Mouse (Mus musculus) left cerebral cortex, adult 2 months (tissue): Measurements from ENCODE around the gene Prm1. TPM values are rescaled to one million over a fixed set of nuclear protein-coding genes. Genes with fewer than 3 reads are reported as not detected.
"Not testable (repeated sequence)": the region's sequence is repeated elsewhere in the genome, so short reads cannot be mapped to it uniquely, and the experiment has no call there.

ENCODE experiments used
- DNase-seq, 2 experiments: peaks; one replicate each; pipeline ENCODE4 v3.0.0; 2021 to 2022; ENCODE audit warnings: low spot score in 2 of 2, mixed read lengths in 1 of 2; ENCODE audit errors: extremely low spot score in 1 of 2
- H3K27ac ChIP-seq: fragments of 200-600 bp; 2 replicates; pipeline ENCODE4 v1.8.1; 2022
- H3K4me3 ChIP-seq: fragments of 200-600 bp; 2 replicates; pipeline ENCODE4 v1.8.1; 2022
- CTCF ChIP-seq: fragments of 200-600 bp; IDR thresholded peaks from 2 replicates; pipeline ENCODE4 v1.8.1; 2022; ENCODE audit warnings: antibody characterized with exemption, mild to moderate bottlenecking, moderate library complexity
- intact Hi-C: fragments of 180-260 bp; cut with DNase I; formaldehyde crosslinking; loops from one replicate; pipeline ENCODE4 v1.15.1; 2025
- long read RNA-seq, 2 experiments: library from polyadenylated mRNA; stranded (forward); transcript quantifications; one replicate each; pipeline ENCODE4 v2.0.0; 2021; ENCODE audit warnings: borderline mapping rate in 2 of 2
- total RNA-seq, 2 experiments: library from RNA; stranded (reverse); gene quantifications; 2 replicates each; pipeline ENCODE4 v1.2.3; 2021

Prm1 gene
- total RNA-seq = not detected
- long read RNA-seq, experiment 1 = 0 reads
- long read RNA-seq, experiment 2 = 0 reads

GRCm38 (mm10) chr16:10805789-10806527, at the start of gene Prm1:
Prm1 (minus strand) TSS chr16:10805839.
- Histone ChIP-seq H3K4me3 (no peak within 1 kb of the TSS), H3K27ac (no peak within 1 kb of the TSS)
- no peak for TF ChIP-seq CTCF
- intact Hi-C loops = no loop called here
- no peak for DNase-seq

DNA sequence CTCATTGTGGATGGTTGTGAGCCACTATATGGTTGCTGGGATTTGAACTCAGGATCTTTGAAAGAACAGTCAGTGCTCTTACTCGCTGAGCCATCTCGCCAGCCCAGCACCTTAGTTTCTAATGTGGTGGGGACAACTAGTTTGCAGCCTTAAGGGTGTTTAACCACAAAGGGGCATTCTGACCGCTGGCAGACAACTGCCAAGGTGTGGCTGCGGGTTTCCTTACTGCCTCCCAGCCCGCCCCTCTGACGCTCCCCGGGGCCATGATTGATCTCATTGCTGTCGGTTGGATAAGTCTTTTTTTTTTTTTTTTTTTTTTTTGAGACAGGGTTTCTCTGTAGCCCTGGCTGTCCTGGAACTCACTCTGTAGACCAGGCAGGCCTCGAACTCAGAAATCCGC, 46.6 kb upstream of the Prm1 start:
- H3K4me3 ChIP-seq, DNase-seq, intact Hi-C loops, H3K27ac ChIP-seq: not testable (repeated sequence)

DNA sequence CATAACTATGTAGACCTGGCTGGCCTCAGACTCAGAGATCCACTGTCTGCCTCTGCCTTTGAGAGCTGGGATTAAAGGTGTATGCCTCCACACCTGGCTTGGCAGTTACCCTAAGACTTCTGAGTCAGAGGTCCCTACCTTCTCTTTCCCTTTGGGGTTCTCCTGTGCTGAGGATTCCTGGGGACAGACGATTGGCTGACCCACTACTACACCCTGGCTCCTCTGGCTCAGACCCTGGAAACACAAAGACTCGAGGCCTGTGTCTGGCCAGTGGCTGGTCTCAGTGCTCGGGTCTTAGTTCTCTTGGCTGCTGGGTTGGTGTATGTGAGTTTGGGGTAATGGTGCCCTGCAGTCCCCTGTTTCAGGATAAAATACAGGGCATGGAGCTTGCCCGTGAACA, 45.3 kb upstream of the Prm1 start:
- intact Hi-C loops = no loop called here
- Histone ChIP-seq H3K4me3 (no peak overlapping the region), H3K27ac (no peak overlapping the region)
- TF ChIP-seq CTCF = no peak
- no peak for DNase-seq

DNA sequence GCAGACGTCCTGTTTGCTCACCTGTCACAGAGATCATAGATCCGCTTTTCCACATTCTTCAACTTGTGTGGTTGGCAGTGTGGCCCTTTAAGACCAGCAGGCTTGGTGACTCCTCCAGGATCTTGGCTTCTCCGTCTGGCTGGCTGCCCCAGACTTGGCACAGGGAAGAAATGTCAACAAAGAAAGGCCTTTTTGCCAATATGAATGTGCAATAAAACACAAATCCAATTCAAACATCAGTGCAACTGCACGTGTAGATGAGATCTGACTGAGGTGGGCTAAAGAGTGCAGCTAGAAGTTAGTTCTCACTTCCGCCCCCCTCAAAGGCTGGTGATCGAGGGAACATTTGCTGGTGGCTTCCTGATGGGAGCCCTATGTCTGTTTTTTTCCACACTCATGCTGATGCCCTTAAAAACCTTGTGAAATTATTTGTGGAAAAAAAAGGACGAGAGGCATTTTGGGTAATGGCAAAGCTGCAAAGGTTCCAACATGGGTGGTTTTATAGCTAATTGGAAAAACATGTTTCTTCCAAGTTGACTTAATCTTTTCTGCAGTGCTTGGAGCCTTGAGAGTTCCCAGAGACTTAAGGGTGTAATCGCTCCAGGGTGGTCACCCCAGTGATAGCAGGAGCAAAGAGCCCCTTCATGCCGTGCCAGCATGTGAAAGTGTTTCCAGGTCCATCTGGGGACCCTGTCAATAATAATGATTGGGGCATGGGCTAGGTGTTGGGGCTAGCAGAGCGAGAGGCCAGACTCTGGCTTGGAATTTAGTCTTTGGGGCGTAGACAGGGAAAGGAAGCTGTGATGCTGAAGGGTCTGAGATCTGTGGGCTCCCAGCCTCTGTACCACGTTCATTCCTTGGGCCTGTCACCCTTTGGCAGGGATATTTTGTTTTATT, 44.6 kb upstream of the Prm1 start:
- Histone ChIP-seq H3K4me3 (no peak overlapping the region), H3K27ac (no peak overlapping the region)
- TF ChIP-seq CTCF = no peak
- DNase-seq = no peak
- intact Hi-C loops = loop anchor here (5.0 to 10.0 kb wide), 3 partner anchors 185 to 278 kb away; no protein-coding TSS in a partner anchor

DNA sequence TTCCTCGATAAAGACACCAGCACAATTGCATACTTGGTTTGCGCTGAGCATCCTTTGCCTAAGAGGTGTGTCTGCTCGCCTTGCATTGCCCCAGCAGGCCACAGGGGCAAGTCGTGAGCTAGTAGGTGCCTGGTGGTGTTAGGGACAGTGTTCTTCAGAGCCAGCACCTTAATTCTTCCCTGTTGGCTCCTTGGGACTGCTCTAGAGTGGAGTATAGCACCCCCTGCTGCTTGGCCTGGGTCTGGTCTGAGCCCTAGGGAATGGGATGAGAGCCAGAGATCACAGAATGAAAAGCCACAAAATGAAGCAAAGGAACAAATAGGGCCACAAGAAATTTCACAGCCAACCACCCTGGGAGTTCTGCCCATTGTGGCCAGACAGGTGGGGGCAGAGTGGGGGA, 40.9 kb upstream of the Prm1 start:
- intact Hi-C loops = loop anchor here (2.0 to 10.0 kb wide), 5 partner anchors 62 to 274 kb away; partner anchors contain the start of gene Socs1
- H3K4me3 ChIP-seq = no peak overlapping the region
- no peak overlapping the region for H3K27ac ChIP-seq
- DNase-seq = peak; percentile 54 to 61
- TF ChIP-seq CTCF = peak; percentile 74

- Histone ChIP-seq H3K27ac (no peak overlapping the region), H3K4me3 (no peak overlapping the region)
- no peak for TF ChIP-seq CTCF
- intact Hi-C loops = loop anchor here (2.0 to 10.0 kb wide), 5 partner anchors 61 to 274 kb away; partner anchors contain the start of gene Socs1
- no peak for DNase-seq
These were observed 40.3 kb upstream of the Prm1 start for GRCm38 (mm10) chr16:10845952-10846351.

DNA sequence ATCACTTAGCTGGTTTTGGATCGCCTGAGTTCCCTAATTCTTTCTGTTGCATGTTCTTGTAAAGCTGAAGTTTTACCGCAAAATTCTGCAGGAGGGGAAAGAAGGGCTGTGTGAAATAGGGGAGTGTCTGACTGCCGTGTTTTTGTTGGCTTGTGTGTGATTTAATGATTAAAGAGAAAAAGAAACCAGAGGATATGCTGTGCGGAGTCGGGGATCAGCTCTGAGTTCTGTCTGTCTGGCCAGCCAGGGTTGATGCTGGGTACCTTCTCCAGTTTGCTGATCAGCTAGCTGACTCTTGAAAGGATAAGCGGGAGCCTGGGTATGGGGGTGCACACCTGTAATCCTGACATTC, 38.7 kb upstream of the Prm1 start:
- no peak for DNase-seq
- TF ChIP-seq CTCF = no peak
- Histone ChIP-seq H3K4me3 (no peak overlapping the region), H3K27ac (no peak overlapping the region)
- intact Hi-C loops = loop anchor here (10.0 kb wide), 1 partner anchor 179 kb away; no protein-coding TSS in a partner anchor

- intact Hi-C loops = loop anchor here (10.0 kb wide), 1 partner anchor 179 kb away; no protein-coding TSS in a partner anchor
- Histone ChIP-seq H3K4me3 (no peak overlapping the region), H3K27ac (no peak overlapping the region)
- no peak for TF ChIP-seq CTCF
- DNase-seq = no peak
These were observed 38.1 kb upstream of the Prm1 start for GRCm38 (mm10) chr16:10843486-10844318.

DNA sequence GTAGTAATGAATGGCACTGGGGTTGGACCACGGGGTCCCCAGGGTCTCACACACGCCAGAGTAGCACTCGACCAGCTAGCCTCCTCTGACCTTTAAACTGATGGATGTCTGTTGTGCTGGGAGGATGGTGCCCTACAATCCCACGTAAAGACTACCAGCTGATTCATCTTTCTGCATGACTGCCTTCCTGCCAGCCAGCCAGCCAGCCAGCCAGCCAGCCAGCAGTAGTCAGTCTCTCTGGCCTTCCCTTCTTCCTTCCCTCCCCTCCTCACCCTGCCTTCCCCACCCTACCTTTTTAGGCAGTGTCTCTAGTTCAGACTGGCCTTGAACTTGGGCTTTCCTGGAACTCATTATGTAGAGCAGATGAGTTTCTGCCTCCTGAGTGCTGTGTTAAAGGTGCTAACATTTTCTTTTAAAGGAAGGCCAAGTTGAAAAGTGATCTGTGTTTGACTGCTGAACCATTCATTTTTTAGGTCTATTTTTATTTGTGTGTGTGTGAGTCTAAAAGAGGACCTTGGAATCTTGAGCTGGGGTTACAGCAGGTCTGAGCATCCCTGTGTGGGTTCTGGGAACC, 36.7 kb upstream of the Prm1 start:
- no peak overlapping the region for H3K4me3 ChIP-seq
- no peak for TF ChIP-seq CTCF
- DNase-seq = no peak
- H3K27ac ChIP-seq = no peak overlapping the region
- intact Hi-C loops = loop anchor here (10.0 kb wide), 1 partner anchor 178 kb away; no protein-coding TSS in a partner anchor

DNA sequence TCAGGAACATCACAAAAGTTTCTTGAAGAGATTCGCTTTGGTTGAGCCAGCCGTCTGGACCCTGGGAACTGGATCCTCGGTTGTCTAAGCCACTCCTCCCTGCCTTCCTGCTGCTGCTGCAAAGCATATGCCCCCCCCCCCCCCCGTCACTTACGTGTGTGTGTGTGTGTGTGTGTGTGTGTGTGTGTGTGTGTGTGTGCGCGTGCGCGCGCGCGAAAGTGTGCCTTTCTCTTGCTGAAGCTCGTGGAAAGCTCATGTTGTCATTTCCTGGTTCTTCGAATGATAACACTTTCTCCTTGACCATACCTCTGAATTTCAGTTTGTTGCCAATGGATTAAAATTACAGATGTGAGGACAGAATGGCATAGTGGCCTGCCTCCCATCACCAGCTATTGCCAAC, 34.4 kb upstream of the Prm1 start:
- Histone ChIP-seq H3K4me3 (no peak overlapping the region), H3K27ac (no peak overlapping the region)
- intact Hi-C loops = loop anchor here (10.0 kb wide), 1 partner anchor 175 kb away; no protein-coding TSS in a partner anchor
- TF ChIP-seq CTCF = no peak
- DNase-seq = no peak

DNA sequence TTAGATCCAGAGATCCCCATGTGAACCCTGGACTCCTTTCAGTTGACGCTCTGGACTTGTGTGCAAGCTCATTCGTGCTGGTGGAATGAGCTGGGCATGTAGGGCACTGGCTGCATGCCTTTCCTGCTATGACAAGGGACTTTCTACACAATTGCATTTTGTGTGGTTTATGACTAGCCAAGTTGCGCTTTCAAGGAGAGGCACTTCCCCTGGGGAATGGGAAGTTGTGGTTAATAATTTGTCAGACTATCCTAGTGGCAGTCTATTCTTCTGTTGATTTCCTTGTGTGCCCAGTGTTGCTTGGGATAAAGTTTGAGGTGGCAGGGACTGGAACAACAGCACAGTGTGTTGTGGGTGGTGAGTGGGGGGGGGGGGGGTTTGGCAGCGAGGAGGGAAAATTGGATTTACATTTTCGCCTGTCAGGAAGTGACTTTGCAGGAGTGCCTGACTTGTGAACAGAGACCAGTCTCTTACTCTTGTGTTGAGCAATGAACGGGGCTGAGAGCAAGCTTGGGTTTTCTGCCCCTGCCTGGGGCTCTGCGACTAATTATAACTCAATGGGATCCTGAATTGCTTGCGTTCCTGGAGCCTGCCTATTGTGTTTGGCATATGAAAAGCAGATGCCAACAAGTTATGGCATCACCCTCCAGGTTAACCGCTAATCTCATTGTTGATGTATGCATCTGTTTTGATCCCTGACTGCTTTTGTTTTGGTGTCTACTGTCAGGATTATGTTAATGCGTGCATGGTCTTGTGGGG, 33.0 kb upstream of the Prm1 start:
- intact Hi-C loops = no loop called here
- H3K27ac ChIP-seq = no peak overlapping the region
- TF ChIP-seq CTCF = no peak
- DNase-seq = no peak
- H3K4me3 ChIP-seq = no peak overlapping the region
